Mouse (Mus musculus) bone marrow, adult 2 months (tissue): ENCODE measurements around the gene Arfgap1.

ENCODE experiments used
- CTCF ChIP-seq: fragments of 200-500 bp; IDR thresholded peaks from 2 replicates; pipeline ENCODE4 v1.5.1; 2011; ENCODE audit warnings: low read length, control low read depth; ENCODE audit not compliant: control insufficient read depth, insufficient read depth
- POLR2A ChIP-seq: fragments of 200-500 bp; IDR thresholded peaks from 2 replicates; pipeline ENCODE4 v1.6.1; 2011; ENCODE audit warnings: low read depth, mild to moderate bottlenecking, control low read depth, low read length, borderline replicate concordance; ENCODE audit not compliant: control insufficient read depth

GRCm38 (mm10) chr2:180960187-180960586 is 6.8 kb upstream of the Arfgap1 start:
- TF ChIP-seq CTCF (no peak), POLR2A (no peak)
